Mouse (Mus musculus) heart, adult 11 months (tissue): ENCODE measurements around the gene Atl3.
A peak's percentile ranks its signal among the peaks of the same experiment; 100 is the strongest.
"Not testable (repeated sequence)": the region's sequence is repeated elsewhere in the genome, so short reads cannot be mapped to it uniquely, and the experiment has no call there.

ENCODE experiments used
- DNase-seq: peaks from one replicate; pipeline ENCODE4 v3.0.0; 2022

Gene Atl3

DNA sequence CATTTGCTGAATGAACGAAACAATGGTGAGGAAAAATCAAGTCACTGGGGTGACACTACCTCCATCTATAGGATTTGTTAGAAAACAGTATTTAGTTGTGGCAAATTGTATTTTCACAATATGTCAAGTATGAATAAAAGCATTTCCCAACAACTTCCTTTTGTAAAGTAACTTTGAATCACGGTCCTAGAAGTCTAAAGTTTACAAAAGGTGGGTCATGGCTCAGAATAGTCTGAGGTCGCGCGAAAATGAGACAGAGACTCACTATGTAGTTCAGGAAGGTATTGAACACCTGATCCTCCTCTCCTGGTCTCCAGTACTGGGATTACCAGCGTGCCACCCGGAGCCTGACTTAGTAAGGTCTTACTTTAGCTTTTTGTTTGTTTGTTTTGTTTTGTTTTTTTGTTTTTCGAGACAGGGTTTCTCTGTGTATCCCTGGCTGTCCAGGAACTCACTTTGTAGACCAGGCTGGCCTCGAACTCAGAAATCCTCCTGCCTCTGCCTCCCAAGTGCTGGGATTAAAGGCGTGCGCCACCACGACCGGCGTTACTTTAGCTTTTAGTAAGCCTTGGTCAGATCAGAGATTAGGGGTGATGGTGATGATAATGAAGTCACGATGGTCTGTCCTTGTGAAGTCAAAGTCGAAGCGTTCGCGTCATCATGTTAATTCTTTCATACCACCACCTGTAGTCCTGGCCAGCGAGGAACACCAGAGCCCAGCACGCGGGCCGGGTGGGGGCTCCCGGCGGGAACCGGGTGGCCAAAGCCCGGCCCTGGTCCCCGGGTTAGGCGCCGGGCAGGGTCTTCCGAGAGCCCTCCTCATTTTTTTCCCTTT lies at the start of gene Atl3:
Gene Atl3, plus strand, starts transcription at position 689 of the 835 bp plus-strand sequence.
- DNase-seq = no peak

DNA sequence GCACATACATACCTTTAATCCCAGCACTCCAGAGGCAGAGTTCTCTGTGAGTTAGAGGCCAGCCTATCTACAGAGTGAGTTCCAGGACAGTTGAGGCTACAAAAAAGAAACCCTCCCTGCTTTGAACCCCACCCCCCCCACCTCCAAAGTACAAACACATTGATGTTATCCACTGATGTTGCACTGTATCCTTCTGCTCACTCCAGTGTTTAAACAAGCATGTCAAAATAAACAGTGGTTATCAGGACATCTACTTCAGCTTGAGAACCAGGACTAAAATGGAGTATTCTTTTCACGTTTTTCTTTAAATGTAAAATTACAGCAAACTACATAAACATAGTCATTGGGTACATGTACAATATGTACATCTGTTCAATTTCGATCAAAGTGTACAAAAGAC lies 48.7 kb upstream of the Atl3 start:
- DNase-seq = no peak

DNA sequence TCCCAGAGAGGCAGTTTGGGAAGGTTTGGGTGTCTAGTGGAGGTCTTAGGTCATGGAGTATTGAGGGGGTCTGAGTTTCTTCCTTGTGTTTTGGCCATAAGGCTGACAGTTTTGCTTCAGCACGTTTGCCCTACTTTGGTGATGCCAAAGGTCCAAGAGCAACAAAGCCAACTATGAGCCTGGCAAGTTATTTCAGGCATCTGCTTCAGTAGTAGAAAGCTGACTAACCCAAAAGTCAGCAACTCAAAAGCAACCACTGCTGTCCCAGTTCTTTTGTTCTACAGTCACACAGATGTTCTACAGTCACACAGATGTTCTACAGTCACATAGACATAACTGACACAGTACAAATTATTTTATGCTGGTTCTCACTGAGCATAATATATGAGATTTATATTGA lies 48.2 kb upstream of the Atl3 start:
- DNase-seq = no peak

DNA sequence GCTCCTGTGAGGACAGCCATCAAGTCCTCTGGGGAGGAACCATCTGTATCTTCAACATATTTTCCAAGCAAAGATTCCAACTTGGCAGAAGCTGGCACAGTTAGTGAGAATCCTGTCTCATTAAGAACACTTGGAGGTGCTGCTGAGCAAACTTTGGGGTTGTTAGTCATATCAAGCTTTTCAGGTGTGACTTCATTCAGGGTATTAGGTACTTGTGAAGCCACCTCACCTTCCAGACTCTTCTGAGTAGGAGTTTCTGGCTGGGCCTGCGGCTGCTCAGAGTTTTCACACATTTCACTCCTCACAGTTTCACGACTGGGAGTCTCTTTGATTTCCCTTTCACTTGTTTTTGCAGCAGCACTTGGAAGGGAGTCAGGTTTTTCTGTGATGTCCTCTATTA lies 37.0 kb upstream of the Atl3 start:
- no peak for DNase-seq

DNA sequence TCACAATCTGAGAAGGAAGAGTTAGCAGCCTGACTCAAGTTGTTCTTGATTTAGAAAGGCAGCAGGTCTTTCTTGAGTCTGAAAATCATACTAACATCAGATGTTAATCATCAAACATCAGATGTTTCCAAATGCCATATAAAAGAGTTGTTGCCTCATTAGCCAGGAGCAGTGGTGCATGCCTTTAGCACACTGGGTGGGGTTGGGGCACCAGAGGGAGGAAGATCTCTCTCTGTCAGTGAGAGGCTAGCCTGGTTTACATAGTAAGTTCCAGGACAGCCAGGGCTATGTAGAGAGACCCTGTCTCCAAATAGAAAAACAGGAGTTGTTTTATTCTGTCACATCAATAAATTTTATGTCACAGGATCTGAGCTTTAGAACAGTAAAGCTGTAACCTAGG lies 34.9 kb upstream of the Atl3 start:
- no peak for DNase-seq

DNA sequence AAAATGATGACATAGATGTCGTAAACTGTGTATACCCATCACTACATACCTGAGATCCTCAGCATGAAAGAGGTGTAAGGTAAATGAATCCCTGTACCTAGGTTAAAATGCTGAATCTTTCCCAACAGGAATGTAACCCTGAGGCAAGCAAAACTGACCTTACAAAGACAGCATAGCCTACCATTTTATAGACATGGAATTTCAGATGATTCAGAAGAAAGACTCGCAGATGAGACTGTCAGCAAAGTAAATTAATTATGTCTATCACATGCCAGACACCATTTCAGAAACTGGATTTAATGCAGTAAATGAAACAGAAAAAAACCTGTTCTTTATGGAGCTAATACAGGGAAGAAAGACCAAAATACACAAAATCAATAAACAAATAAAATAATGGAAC lies 34.5 kb upstream of the Atl3 start:
- no peak for DNase-seq

DNA sequence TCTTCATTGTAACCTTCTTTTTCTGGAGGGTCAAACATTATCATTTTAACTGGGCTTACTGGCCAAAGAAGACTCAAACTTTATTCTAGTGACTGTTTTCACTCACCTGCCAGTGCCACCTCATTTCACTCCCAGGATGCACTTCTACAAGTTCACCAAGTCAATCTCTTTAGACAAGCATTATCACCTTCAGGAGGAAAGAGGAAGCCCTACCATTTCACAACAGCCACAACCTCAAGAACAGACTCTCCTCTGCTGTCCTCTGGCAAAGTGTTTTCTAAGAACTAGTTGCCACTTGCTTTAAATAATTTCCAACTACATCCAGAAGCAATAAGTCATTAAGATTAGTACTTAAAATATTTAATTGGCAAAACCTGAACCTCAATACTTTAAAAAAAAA lies 25.9 kb upstream of the Atl3 start:
- peak; percentile 25 for DNase-seq

DNA sequence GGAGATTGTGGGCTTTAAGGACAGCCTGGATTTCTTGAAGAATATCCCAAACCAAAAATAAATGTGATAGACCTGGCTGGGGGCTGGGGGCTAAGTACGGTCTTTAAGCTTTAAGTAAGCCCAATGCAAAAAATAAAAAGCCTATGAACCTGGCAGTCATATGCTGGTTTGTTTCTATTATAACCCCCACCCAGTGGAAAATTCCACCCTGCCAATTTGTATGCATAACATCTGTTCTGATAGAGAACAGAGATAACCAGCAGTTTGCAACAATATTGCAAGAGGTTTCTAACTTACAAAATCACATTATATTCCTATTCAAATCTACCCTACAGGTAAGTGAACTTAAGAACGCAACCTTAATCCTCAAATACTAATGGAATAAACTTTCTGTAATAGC lies 23.2 kb upstream of the Atl3 start:
- DNase-seq = no peak

DNA sequence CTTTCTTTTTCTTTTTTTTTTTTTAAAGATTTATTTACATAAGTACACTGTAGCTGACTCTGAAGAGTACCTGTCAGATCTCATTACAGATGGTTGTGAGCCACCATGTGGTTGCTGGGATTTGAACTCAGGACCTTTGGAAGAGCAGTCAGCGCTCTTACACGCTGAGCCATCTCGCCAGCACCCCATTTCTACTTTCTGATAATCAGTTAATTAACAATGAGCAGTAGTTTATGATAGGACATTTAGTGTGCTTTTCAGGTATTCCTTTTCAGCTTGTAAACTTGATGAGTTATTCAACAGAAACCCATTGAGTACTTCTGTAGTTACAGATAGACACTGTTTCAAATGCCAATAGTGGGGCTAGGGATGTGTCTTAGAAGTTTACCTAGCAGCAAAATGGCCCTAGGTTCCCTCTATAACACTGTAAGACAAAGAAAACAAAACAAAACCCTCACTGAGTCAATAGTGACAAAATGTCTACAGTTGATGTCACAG lies 14.0 kb upstream of the Atl3 start:
- no peak for DNase-seq

DNA sequence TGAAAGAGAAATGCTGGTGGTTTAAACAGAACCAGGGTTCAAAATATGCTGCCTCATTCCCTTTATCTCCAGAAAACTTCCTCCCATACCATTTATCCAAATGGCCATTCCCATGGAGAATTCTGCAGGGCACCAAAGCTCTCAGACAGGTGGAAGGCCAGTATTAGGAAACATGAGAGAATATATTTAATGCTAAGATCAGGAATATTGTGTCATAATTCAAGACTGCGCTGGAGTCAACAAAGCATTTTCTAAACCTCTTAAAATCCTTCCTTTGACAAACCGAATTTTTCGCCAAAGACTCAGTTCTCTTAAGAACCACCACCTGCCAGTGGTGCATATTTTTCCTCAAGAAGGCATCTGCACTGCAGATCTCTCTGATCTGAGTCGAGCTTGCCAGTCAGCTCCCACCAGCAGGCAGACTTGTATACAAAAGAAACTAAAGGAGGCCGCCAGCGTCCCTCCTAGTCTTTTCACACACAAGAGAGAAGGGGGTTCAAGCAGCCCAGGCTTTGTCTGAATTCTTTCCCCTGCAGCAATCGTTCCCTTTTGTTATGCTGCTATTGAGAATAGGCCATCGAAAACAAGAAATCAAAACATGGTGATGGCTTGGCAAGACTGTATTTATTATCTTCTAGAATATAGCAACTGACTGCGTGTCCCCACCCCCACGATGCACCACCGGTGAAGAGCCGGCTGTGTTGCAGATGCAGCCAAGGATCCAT lies 12.1 kb upstream of the Atl3 start:
- DNase-seq = peak; percentile 92

DNA sequence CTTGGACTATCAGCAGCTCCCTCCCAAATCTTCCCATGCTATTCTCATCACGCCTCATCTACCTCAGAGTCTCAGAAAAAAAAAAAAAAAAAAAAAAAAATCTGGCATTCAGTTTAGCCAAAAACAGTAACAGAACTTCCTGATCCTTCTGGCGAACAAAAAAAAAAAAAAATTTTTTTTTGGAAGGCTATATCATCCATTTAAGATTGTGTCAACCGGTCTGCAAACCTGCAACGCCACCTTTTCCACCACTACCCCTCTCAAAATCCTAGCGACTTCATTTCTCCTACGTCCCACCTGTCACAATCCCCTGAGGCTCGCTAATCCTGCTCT lies 11.6 kb upstream of the Atl3 start:
- no peak for DNase-seq

DNA sequence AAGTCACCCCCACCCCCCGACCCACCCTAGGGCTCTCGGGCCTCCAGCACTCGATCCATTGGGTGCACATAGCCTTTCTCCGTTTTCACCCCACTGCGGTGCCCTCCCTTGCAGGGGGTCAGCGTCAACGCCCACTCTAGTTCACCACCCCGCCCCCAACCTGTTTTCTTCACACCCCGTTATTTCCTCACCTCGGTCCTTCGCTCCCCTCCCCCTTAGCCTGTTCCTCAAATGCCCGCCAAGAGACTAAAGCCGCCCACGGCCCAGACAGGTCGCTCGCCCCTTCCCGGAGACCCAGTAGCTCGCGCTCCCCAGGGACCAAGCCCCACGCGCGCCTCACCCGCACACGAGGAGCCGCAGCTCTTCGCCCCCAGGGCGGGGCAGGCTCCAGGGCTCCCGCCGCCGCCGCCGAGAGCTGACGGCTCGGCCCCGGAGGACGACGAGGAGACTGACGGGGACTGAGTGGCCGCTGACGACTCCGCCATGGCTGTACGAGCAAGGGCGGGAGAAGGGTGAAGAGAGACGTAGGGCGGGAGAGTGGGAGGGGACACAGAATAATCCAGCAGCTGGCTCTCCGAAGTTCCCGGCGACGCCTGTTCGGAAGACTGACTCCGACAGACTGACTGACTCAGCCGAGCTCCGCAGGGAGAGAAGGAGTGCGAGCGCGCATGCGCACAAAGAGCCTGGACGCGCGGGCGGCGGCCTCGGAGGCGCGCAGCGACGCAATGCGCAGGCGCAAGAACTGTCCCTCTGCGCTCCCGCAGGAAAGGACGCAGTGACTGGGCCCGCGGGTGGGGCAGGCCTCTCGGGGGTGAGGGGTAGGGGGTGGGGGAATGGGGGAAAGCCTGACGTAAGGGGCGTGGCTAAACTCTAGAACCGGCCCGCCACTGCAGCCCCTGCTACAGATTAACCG lies 11.0 kb upstream of the Atl3 start, which contains the start of gene Rtn3:
Gene Rtn3, minus strand, starts transcription at position 683 of the 913 bp plus-strand sequence.
- DNase-seq = peak; percentile 100

DNA sequence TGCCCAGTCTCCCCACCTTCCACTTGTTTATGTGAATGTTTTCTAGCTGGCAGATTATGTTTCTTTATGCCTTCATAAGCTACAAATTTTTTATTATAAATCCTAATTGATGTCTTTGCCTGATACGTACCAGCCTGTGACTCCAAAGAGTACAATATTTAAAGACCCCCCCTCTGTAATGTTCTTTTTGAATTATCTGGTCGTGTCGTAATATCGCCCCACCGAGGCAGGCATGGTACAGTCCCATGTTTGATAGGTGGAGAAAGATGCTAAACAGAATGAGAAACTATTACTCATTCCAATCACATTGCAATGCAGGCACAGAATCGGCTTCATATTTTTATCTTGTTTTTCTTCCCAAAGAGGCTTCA lies 10.3 kb upstream of the Atl3 start:
- DNase-seq = no peak

DNA sequence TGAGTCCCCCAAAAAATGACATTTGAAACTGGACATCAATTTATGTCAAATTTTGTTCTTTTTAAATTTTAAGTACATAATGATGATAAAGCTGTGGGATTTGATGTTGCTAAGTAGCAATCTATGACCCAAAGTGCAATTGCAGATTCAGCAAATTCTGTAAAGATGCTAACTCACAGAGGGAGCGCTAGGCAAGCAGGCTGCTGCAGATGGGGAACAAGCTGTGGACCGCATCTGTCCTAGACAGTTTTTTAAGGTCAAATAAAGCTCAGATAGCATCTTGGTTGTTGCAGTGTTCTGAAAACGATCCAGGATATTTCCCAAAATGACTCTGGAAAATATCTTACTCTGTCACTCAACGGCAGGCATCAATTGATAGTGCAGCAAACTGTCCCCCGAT lies 9.8 kb upstream of the Atl3 start:
- DNase-seq = no peak

DNA sequence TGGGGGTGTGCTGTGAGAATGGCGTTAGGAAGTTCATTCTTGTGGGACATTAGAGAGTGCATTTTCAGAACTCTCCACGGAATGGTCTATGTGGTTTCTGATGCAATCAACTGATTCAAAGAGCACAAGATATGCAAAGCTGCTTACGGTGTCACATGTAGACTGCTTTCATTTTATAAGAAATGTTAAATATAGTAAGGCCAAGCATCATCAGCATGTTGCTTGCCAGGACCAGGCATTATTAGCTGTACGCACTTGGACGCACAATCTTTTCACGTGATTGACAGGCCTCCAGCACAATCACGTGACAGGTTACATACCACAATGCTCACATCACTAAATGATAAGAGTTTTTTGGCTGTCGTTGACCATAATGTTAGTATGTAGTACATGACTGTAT lies 6.2 kb upstream of the Atl3 start:
- peak; percentile 89 for DNase-seq

DNA sequence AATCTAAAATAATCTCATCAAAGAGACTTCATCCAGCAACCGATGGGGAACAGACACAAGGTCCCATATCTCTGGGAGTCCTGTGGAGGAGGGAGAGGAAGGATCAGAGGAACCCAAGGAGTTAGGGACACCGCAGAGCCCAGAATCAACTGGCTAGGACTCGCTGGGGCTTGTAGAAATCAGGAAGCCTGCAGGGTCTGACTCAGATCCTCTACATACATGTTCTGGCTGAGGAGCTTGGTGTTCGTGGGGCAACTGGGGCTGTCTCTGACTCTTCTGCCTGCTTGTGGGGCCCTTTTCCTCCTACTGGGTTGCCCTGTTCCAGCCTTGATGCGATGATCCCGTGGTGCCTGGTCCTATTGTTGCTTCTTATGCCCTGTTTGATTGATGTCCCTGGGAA lies 1.9 kb upstream of the Atl3 start:
- peak; percentile 86 for DNase-seq

DNA sequence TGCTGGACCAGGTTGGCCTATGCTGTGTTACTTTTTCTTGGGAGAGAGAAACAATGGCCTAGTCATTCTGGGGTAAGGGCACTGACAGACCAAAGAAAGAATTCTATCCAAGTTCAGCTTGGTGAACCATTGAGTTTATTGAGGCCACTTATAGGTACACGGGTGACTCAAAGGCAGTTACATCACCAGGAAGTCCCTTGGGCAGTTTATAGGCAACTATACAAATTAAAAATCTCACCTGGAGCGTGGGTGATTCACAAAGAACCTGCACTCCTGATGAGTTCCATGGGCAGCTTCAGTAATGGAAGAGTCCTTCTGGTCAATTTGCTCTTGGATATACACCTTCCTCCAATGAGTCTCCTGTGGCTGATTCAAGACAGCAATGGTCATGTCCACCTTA lies 1.2 kb upstream of the Atl3 start:
- DNase-seq = peak; percentile 78

DNA sequence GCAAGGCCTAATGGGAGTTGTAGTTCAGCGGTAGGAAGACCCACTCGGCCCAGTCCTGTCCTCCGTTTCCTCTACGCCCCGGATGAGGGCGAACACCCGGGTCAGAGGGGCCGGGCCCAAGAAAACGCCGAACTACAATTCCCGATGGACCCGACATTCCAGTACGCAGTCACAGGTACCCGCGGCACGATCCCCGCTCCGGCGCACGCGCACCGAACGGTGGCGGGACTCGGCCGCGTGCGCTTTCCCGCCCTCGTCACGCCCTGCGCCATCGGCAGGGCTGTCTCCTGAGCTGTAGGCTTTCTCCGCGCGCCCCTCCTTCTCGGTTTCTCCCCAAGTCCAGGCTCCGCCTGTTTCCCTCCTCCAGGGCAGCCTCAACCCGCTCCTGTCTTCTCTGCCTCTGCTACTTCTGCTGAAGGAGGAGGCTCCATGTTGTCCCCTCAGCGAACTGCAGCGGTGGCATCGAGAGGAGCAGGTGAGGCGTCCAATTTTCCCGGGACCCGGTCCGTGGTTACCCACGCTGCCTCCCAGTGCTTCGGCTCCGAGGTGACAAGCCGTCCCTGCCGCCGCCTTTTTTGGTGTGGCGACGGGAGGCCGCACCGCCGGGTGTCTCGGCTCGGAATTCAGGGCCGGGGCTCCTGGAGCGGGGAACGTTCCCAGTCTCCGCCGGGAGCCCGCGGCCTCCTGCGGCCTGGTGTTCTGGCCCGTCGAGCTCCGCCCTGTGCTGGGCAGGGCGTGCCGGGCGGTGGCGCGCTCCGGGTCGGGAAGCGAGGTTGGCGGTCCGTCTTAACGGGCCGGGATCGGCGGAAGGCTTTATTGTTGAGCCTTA lies 561 bp downstream of the Atl3 start:
- peak; percentile 100 for DNase-seq

DNA sequence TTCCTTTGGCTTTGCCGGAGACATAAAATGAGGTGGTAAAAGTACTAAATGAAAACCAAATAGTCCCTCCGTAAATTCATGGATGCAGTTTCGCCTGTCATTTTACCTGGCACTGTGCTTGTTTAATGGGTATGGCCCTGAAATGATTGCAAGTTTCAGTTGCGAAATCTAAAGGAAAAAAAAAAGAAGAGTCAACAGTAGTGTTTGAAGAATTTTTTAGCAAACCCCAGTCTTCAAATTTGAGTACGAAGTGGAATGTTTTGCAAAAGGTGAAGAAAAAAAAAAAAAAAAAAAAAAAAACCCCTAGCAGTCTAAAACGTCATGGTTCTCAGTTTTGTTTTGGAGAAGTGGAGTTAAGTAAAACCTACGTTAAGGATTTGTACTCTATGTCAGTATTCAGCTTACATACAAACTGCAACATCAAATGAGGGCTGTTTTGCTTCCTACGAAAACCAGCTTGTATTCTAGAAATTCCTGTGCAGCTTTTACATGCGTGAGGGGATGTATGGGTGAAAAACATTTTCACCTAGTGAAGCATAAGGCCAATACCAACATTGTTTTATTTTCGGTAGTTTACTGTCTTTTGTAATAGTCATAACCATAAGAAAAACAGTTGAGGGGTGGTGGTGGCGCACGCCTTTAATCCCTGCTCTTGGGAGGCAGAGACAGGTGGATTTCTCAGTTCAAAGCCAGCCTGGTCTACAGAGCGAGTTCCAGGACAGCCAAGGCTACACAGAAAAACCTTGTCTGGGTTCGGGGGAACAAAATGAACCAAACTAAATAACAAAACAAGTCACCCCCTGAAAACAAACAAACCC lies 1.6 kb downstream of the Atl3 start:
- peak; percentile 86 for DNase-seq

DNA sequence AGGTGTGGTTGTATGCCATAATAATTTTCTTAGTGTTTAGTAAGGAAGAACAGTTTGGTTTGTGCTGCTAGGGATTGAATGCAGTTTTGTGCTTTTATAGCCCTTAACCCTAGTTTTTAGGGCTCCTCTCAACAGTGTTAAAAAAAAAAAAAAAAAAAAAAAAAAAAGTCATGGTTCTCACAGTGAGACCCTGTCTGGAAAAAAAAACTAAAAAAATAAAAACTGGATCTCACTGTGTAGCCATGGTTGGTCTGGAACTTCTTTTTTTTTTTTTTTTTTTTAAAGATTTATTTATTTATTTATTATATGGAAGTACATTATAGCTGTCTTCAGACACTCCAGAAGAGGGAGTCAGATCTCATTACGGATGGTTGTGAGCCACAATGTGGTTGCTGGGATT lies 2.2 kb downstream of the Atl3 start:
- not testable (repeated sequence) for DNase-seq

DNA sequence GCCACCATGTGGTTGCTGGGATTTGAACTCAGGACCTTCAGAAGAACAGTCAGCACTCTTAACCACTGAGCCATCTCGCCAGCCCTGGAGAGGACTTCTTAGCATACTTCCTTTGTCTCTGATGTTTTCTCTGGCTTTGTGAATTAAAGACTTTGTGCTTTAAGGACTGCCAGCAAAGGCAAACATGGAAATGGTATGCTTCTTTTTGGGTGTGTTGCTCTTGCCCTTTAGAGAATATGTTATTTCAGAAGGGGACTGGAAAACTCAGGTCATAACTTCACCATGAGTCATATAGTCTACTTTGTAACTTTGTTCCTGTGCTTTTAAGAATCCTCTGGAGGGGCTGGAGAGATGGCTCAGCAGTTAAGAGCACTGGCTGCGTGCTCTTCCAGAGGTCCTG lies 5.0 kb downstream of the Atl3 start:
- peak; percentile 76 for DNase-seq
